Mouse (Mus musculus): ENCODE results near the gene Myrip.
"Not testable (repeated sequence)": the region's sequence is repeated elsewhere in the genome, so short reads cannot be mapped to it uniquely, and the experiment has no call there.

The Myrip gene

GRCm38 (mm10) chr9:120301213-120301612, at the start of gene Myrip:
Gene Myrip, plus strand, starts transcription at chr9:120301513.
- in situ Hi-C loops (cut with MboI, MseI) = not testable (repeated sequence)

- in situ Hi-C loops (cut with MboI, MseI) = no loop called here
Observed at GRCm38 (mm10) chr9:120259805-120260204, 41.5 kb upstream of the Myrip start.

GRCm38 (mm10) chr9:120263994-120264393, 37.3 kb upstream of the Myrip start:
- in situ Hi-C loops (cut with MboI, MseI) = no loop called here

- in situ Hi-C loops (cut with MboI, MseI) = no loop called here
Observed at GRCm38 (mm10) chr9:120273083-120273482, 28.2 kb upstream of the Myrip start.

- in situ Hi-C loops (cut with MboI, MseI) = no loop called here
Observed at GRCm38 (mm10) chr9:120275226-120275625, 26.1 kb upstream of the Myrip start.

GRCm38 (mm10) chr9:120281147-120281546, 20.2 kb upstream of the Myrip start:
- in situ Hi-C loops (cut with MboI, MseI) = loop anchor here (5.0 kb wide), 1 partner anchor 69 kb away; no protein-coding TSS in a partner anchor

- in situ Hi-C loops (cut with MboI, MseI) = loop anchor here (5.0 kb wide), 1 partner anchor 70 kb away; no protein-coding TSS in a partner anchor
Observed at GRCm38 (mm10) chr9:120282461-120283047, 18.8 kb upstream of the Myrip start.

- in situ Hi-C loops (cut with MboI, MseI) = loop anchor here (5.0 kb wide), 1 partner anchor 71 kb away; no protein-coding TSS in a partner anchor
Observed at GRCm38 (mm10) chr9:120283556-120283955, 17.8 kb upstream of the Myrip start.

- in situ Hi-C loops (cut with MboI, MseI) = no loop called here
Observed at GRCm38 (mm10) chr9:120288011-120288410, 13.3 kb upstream of the Myrip start.

GRCm38 (mm10) chr9:120290375-120290774, 10.9 kb upstream of the Myrip start:
- in situ Hi-C loops (cut with MboI, MseI) = no loop called here

GRCm38 (mm10) chr9:120292488-120292887, 8.8 kb upstream of the Myrip start:
- in situ Hi-C loops (cut with MboI, MseI) = no loop called here

- in situ Hi-C loops (cut with MboI, MseI) = no loop called here
Observed at GRCm38 (mm10) chr9:120295527-120295926, 5.8 kb upstream of the Myrip start.

- in situ Hi-C loops (cut with MboI, MseI) = no loop called here
Observed at GRCm38 (mm10) chr9:120296938-120297337, 4.4 kb upstream of the Myrip start.

- in situ Hi-C loops (cut with MboI, MseI) = no loop called here
Observed at GRCm38 (mm10) chr9:120299429-120299828, 1.9 kb upstream of the Myrip start.

GRCm38 (mm10) chr9:120302980-120303452, 1.7 kb downstream of the Myrip start:
- in situ Hi-C loops (cut with MboI, MseI) = no loop called here

GRCm38 (mm10) chr9:120303453-120304299, 2.4 kb downstream of the Myrip start:
- in situ Hi-C loops (cut with MboI, MseI) = no loop called here

- in situ Hi-C loops (cut with MboI, MseI) = no loop called here
Observed at GRCm38 (mm10) chr9:120304300-120305137, 3.2 kb downstream of the Myrip start.

- in situ Hi-C loops (cut with MboI, MseI) = no loop called here
Observed at GRCm38 (mm10) chr9:120315171-120315570, 13.9 kb downstream of the Myrip start.

GRCm38 (mm10) chr9:120319099-120319498, 17.8 kb downstream of the Myrip start:
- in situ Hi-C loops (cut with MboI, MseI) = no loop called here

GRCm38 (mm10) chr9:120320573-120320972, 19.3 kb downstream of the Myrip start:
- in situ Hi-C loops (cut with MboI, MseI) = no loop called here

- in situ Hi-C loops (cut with MboI, MseI) = no loop called here
Observed at GRCm38 (mm10) chr9:120322702-120323426, 21.6 kb downstream of the Myrip start.
